Mouse (Mus musculus): ENCODE data around the gene Htra1.

DNA sequence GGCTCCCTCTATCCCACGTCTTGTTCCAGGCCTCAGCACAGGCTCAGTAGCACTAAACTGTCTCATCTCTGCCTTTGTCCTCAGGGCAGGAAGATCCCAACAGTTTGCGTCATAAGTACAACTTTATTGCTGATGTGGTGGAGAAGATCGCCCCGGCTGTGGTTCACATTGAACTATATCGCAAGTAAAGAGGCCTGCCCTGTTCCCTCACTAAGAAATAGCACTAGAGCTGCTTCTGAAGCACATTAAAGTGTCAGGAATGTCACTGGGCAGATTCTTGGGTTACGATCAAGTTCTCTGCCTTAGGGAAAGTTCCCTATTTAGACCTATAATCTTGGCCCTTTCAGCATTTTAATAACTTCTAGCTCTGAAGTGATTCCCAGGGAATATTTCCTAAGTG, 25.5 kb downstream of the Htra1 start:
- TF ChIP-seq CTCF (IDR thresholded peaks at IDR 0.05; ENCODE audit: control insufficient read depth, insufficient read depth, insufficient read length) (no peak), USF1 (IDR thresholded peaks at IDR 0.05; ENCODE audit: low read depth) (no peak), CEBPB (IDR thresholded peaks at IDR 0.05; ENCODE audit: low read depth) (no peak)
